Mouse (Mus musculus): ENCODE results near the gene Aebp2. TPM values are rescaled to one million over a fixed set of nuclear protein-coding genes. Genes with fewer than 3 reads are reported as not detected.
"Not testable (repeated sequence)": the region's sequence is repeated elsewhere in the genome, so short reads cannot be mapped to it uniquely, and the experiment has no call there.

The Aebp2 gene
- total RNA-seq, 1 experiment from 2014 or later = 72.9 TPM

- ATAC-seq (replicated peaks; ENCODE audit: insufficient number of reproducible peaks, low FRiP score, low TSS enrichment, poor library complexity, severe bottlenecking) = no peak
These were observed 13.8 kb downstream of the Aebp2 start for GRCm38 (mm10) chr6:140636290-140636689.

- ATAC-seq (replicated peaks; ENCODE audit: insufficient number of reproducible peaks, low FRiP score, low TSS enrichment, poor library complexity, severe bottlenecking) = no peak
These were observed 19.5 kb downstream of the Aebp2 start for GRCm38 (mm10) chr6:140642010-140642409.

GRCm38 (mm10) chr6:140642655-140643054 is 20.2 kb downstream of the Aebp2 start:
- ATAC-seq (replicated peaks; ENCODE audit: insufficient number of reproducible peaks, low FRiP score, low TSS enrichment, poor library complexity, severe bottlenecking) = no peak

- ATAC-seq (replicated peaks; ENCODE audit: insufficient number of reproducible peaks, low FRiP score, low TSS enrichment, poor library complexity, severe bottlenecking) = no peak
These were observed 23.5 kb downstream of the Aebp2 start for GRCm38 (mm10) chr6:140645931-140646330.

- ATAC-seq (replicated peaks; ENCODE audit: insufficient number of reproducible peaks, low FRiP score, low TSS enrichment, poor library complexity, severe bottlenecking) = no peak
These were observed 24.4 kb downstream of the Aebp2 start for GRCm38 (mm10) chr6:140646892-140647291.

- no peak for ATAC-seq (replicated peaks; ENCODE audit: insufficient number of reproducible peaks, low FRiP score, low TSS enrichment, poor library complexity, severe bottlenecking)
These were observed 27.3 kb downstream of the Aebp2 start for GRCm38 (mm10) chr6:140649812-140650211.

- ATAC-seq (replicated peaks; ENCODE audit: insufficient number of reproducible peaks, low FRiP score, low TSS enrichment, poor library complexity, severe bottlenecking) = no peak
These were observed 29.5 kb downstream of the Aebp2 start for GRCm38 (mm10) chr6:140651923-140652322.

GRCm38 (mm10) chr6:140655451-140655850 is 33.0 kb downstream of the Aebp2 start:
- ATAC-seq (replicated peaks; ENCODE audit: insufficient number of reproducible peaks, low FRiP score, low TSS enrichment, poor library complexity, severe bottlenecking) = no peak

GRCm38 (mm10) chr6:140656991-140657390 is 34.5 kb downstream of the Aebp2 start:
- ATAC-seq (replicated peaks; ENCODE audit: insufficient number of reproducible peaks, low FRiP score, low TSS enrichment, poor library complexity, severe bottlenecking) = no peak

- no peak for ATAC-seq (replicated peaks; ENCODE audit: insufficient number of reproducible peaks, low FRiP score, low TSS enrichment, poor library complexity, severe bottlenecking)
These were observed 35.6 kb downstream of the Aebp2 start for GRCm38 (mm10) chr6:140657920-140658522.

- ATAC-seq (replicated peaks; ENCODE audit: insufficient number of reproducible peaks, low FRiP score, low TSS enrichment, poor library complexity, severe bottlenecking) = no peak
These were observed 38.6 kb downstream of the Aebp2 start for GRCm38 (mm10) chr6:140661111-140661510.

GRCm38 (mm10) chr6:140661777-140662176 is 39.3 kb downstream of the Aebp2 start:
- no peak for ATAC-seq (replicated peaks; ENCODE audit: insufficient number of reproducible peaks, low FRiP score, low TSS enrichment, poor library complexity, severe bottlenecking)

- ATAC-seq (replicated peaks; ENCODE audit: insufficient number of reproducible peaks, low FRiP score, low TSS enrichment, poor library complexity, severe bottlenecking) = no peak
These were observed 39.8 kb downstream of the Aebp2 start for GRCm38 (mm10) chr6:140662290-140662689.

GRCm38 (mm10) chr6:140662697-140663096 is 40.2 kb downstream of the Aebp2 start:
- not testable (repeated sequence) for ATAC-seq (replicated peaks; ENCODE audit: insufficient number of reproducible peaks, low FRiP score, low TSS enrichment, poor library complexity, severe bottlenecking)

GRCm38 (mm10) chr6:140664611-140665010 is 42.1 kb downstream of the Aebp2 start:
- no peak for ATAC-seq (replicated peaks; ENCODE audit: insufficient number of reproducible peaks, low FRiP score, low TSS enrichment, poor library complexity, severe bottlenecking)

GRCm38 (mm10) chr6:140666486-140667240 is 44.2 kb downstream of the Aebp2 start:
- no peak for ATAC-seq (replicated peaks; ENCODE audit: insufficient number of reproducible peaks, low FRiP score, low TSS enrichment, poor library complexity, severe bottlenecking)

GRCm38 (mm10) chr6:140667289-140667906 is 44.9 kb downstream of the Aebp2 start:
- no peak for ATAC-seq (replicated peaks; ENCODE audit: insufficient number of reproducible peaks, low FRiP score, low TSS enrichment, poor library complexity, severe bottlenecking)

- ATAC-seq (replicated peaks; ENCODE audit: insufficient number of reproducible peaks, low FRiP score, low TSS enrichment, poor library complexity, severe bottlenecking) = no peak
These were observed 52.0 kb downstream of the Aebp2 start for GRCm38 (mm10) chr6:140674414-140674813.

- no peak for ATAC-seq (replicated peaks; ENCODE audit: insufficient number of reproducible peaks, low FRiP score, low TSS enrichment, poor library complexity, severe bottlenecking)
These were observed 53.6 kb downstream of the Aebp2 start for GRCm38 (mm10) chr6:140676094-140676493.

- ATAC-seq (replicated peaks; ENCODE audit: insufficient number of reproducible peaks, low FRiP score, low TSS enrichment, poor library complexity, severe bottlenecking) = no peak
These were observed 54.6 kb downstream of the Aebp2 start for GRCm38 (mm10) chr6:140677041-140677440.

Data from monocyte, adult 5-6 weeks (primary cell).